Mouse (Mus musculus) CH12.LX (cell line): Measurements from ENCODE around the gene Mapk8ip3. TPM values are rescaled to one million over a fixed set of nuclear protein-coding genes. Genes with fewer than 3 reads are reported as not detected.

Experiments used
- DNase-seq: peaks from one replicate; pipeline ENCODE4 v3.0.0-alpha.2; 2013; ENCODE audit errors: extremely low read depth
- H3K27ac ChIP-seq: 2 replicates; pipeline ENCODE4 v1.5.1; 2012; ENCODE audit warnings: low read depth, mild to moderate bottlenecking, control low read depth, moderate library complexity; ENCODE audit not compliant: insufficient read depth
- H3K27me3 ChIP-seq: replicated peaks from 2 replicates; pipeline ENCODE3; 2012; ENCODE audit warnings: inconsistent platforms
- H3K36me3 ChIP-seq, 2 experiments: replicated peaks in 1 of 2; 2 replicates each; pipeline versions ENCODE3 to v1.6.1; 2012; ENCODE audit warnings: inconsistent platforms in 1 of 2, low read length in 1 of 2, mild to moderate bottlenecking in 1 of 2, mixed read lengths in 1 of 2, moderate library complexity in 1 of 2; ENCODE audit not compliant: control insufficient read depth in 1 of 2, insufficient read depth in 1 of 2
- H3K4me1 ChIP-seq, 2 experiments: 2 replicates each; pipeline ENCODE4 v1.6.1; 2012; ENCODE audit warnings: inconsistent platforms in 1 of 2, moderate library complexity in 1 of 2; ENCODE audit not compliant: insufficient read depth in 2 of 2, control insufficient read depth in 1 of 2
- H3K4me2 ChIP-seq: 2 replicates; pipeline ENCODE4 v1.6.1; 2012; ENCODE audit warnings: low read depth, mild to moderate bottlenecking, control low read depth; ENCODE audit not compliant: poor library complexity, insufficient read depth, severe bottlenecking
- H3K4me3 ChIP-seq, 3 experiments: fragments of 150-350 bp in 1 of 3; sonication (generic) in 1 of 3; replicated peaks in 1 of 3; 2 replicates each; pipeline versions ENCODE3 to v1.5.1; 2011 to 2012; ENCODE audit warnings: low read depth in 2 of 3, low read length in 2 of 3, mild to moderate bottlenecking in 2 of 3, moderate library complexity in 2 of 3, control low read depth in 1 of 3, improper control_type of control experiment in 1 of 3, inconsistent platforms in 1 of 3, mixed read lengths in 1 of 3; ENCODE audit not compliant: poor library complexity in 1 of 3
- H3K79me2 ChIP-seq: replicated peaks from 2 replicates; pipeline ENCODE4 v1.6.1; 2012; ENCODE audit warnings: mild to moderate bottlenecking, moderate library complexity; ENCODE audit not compliant: control insufficient read depth, poor library complexity, insufficient read depth, severe bottlenecking; ENCODE audit errors: extremely low read depth
- H3K9ac ChIP-seq: 2 replicates; pipeline ENCODE4 v1.6.1; 2012; ENCODE audit warnings: low read depth, mild to moderate bottlenecking, control low read depth, moderate library complexity; ENCODE audit not compliant: insufficient read depth
- H3K9me3 ChIP-seq: replicated peaks from 2 replicates; pipeline ENCODE3; 2012; ENCODE audit warnings: low read length, inconsistent platforms, mixed read lengths
- CHD2 ChIP-seq: IDR thresholded peaks from 2 replicates; pipeline ENCODE4 v1.6.1; 2011; ENCODE audit warnings: low read length, improper control_type of control experiment
- CTCF ChIP-seq, 2 experiments: IDR thresholded peaks in 1 of 2; conservative IDR thresholded peaks in 1 of 2; 2 replicates each; pipeline ENCODE4 v1.5.1; 2011 to 2012; ENCODE audit warnings: low read depth in 2 of 2, low read length in 2 of 2, improper control_type of control experiment in 1 of 2, inconsistent platforms in 1 of 2, mild to moderate bottlenecking in 1 of 2, moderate library complexity in 1 of 2
- E2F4 ChIP-seq: IDR thresholded peaks from 2 replicates; pipeline ENCODE4 v1.6.1; 2011; ENCODE audit warnings: low read depth, low read length, improper control_type of control experiment; ENCODE audit not compliant: insufficient replicate concordance
- EP300 ChIP-seq: IDR thresholded peaks from 2 replicates; pipeline ENCODE4 v1.6.1; 2011; ENCODE audit warnings: low read length, improper control_type of control experiment
- GABPA ChIP-seq: IDR thresholded peaks from 2 replicates; pipeline ENCODE4 v1.6.1; 2012; ENCODE audit warnings: low read depth, low read length, improper control_type of control experiment, inconsistent platforms; ENCODE audit not compliant: insufficient replicate concordance
- IRF4 ChIP-seq: IDR thresholded peaks from 2 replicates; pipeline ENCODE4 v1.6.1; 2014; ENCODE audit warnings: low read depth, mild to moderate bottlenecking, inconsistent platforms, low read length, improper control_type of control experiment
- JUN ChIP-seq: IDR thresholded peaks from 2 replicates; pipeline ENCODE4 v1.6.1; 2011; ENCODE audit warnings: low read depth, mild to moderate bottlenecking, low read length, improper control_type of control experiment, moderate library complexity; ENCODE audit not compliant: insufficient read depth
- MYC ChIP-seq: IDR thresholded peaks from 2 replicates; pipeline ENCODE4 v1.6.1; 2011; ENCODE audit warnings: low read depth, mild to moderate bottlenecking, improper control_type of control experiment, low read length
- NRF1 ChIP-seq: IDR thresholded peaks from 2 replicates; pipeline ENCODE4 v1.6.1; 2014; ENCODE audit warnings: low read depth, mild to moderate bottlenecking, inconsistent platforms, low read length, improper control_type of control experiment, moderate library complexity
- POLR2A ChIP-seq: IDR thresholded peaks from 2 replicates; pipeline ENCODE4 v1.6.1; 2011; ENCODE audit warnings: low read depth, mild to moderate bottlenecking, improper control_type of control experiment, low read length
- POLR2AphosphoS2 ChIP-seq: IDR thresholded peaks from 2 replicates; pipeline ENCODE4 v1.6.1; 2011; ENCODE audit warnings: low read depth, low read length, improper control_type of control experiment
- RAD21 ChIP-seq: IDR thresholded peaks from 2 replicates; pipeline ENCODE4 v1.6.1; 2011; ENCODE audit warnings: low read depth, mild to moderate bottlenecking, low read length, improper control_type of control experiment, moderate library complexity
- SIN3A ChIP-seq: IDR thresholded peaks from 2 replicates; pipeline ENCODE4 v1.6.1; 2012; ENCODE audit warnings: low read length, improper control_type of control experiment, inconsistent platforms
- SMC3 ChIP-seq: IDR thresholded peaks from 2 replicates; pipeline ENCODE4 v1.6.1; 2011; ENCODE audit warnings: low read depth, low read length, improper control_type of control experiment
- TBP ChIP-seq: conservative IDR thresholded peaks from 2 replicates; pipeline ENCODE4 v1.6.1; 2011; ENCODE audit warnings: low read depth, low read length, improper control_type of control experiment
- UBTF ChIP-seq: IDR thresholded peaks from 2 replicates; pipeline ENCODE4 v1.6.1; 2012; ENCODE audit warnings: low read depth, mild to moderate bottlenecking, inconsistent platforms, low read length, improper control_type of control experiment, moderate library complexity
- USF1 ChIP-seq: IDR thresholded peaks from 2 replicates; pipeline ENCODE4 v1.6.1; 2014; ENCODE audit warnings: low read depth, mild to moderate bottlenecking, inconsistent platforms, low read length, improper control_type of control experiment
- ZC3H11A ChIP-seq: IDR thresholded peaks from 2 replicates; pipeline ENCODE4 v1.6.1; 2012; ENCODE audit warnings: low read depth, mild to moderate bottlenecking, inconsistent platforms, low read length, improper control_type of control experiment
- ZNF384 ChIP-seq: IDR thresholded peaks from 2 replicates; pipeline ENCODE4 v1.6.1; 2012; ENCODE audit warnings: low read depth, low read length, improper control_type of control experiment, inconsistent platforms
- dilution Hi-C: fragments of 300-500 bp; cut with MboI; formaldehyde crosslinking; loops from 2 replicates; pipeline ENCODE4 v1.14.3; 2020; ENCODE audit warnings: low sequenced_read_pairs; ENCODE audit not compliant: extremely low pct_unique_long_range_greater_than_20kb, extremely low pct_ligation_motif_present
- in situ Hi-C: fragments of 300-500 bp; cut with MboI; formaldehyde crosslinking; loops from 3 replicates; pipeline ENCODE4 v1.14.3; 2019; ENCODE audit warnings: low sequenced_read_pairs, low pct_ligation_motif_present, low pct_unique_long_range_greater_than_20kb, mixed read lengths
- polyA plus RNA-seq: library from polyadenylated mRNA; unstranded; fragments of >175 nt; gene quantifications from 2 replicates; pipeline ENCODE4 v1.2.1, GENCODE M21; 2012; ENCODE audit warnings: low read depth; ENCODE audit not compliant: insufficient read length
- total RNA-seq, 2 experiments: library from RNA; depleted of rRNA; stranded (reverse); fragments of 300-350 nt in 1 of 2; fragments of >200 nt in 1 of 2; gene quantifications; 2 replicates each; pipeline ENCODE4 v1.2.3; 2012 to 2014

Mapk8ip3 gene
- total and polyA plus RNA-seq, 3 experiments = 14.5 to 44.0 (median 34.1) TPM

DNA sequence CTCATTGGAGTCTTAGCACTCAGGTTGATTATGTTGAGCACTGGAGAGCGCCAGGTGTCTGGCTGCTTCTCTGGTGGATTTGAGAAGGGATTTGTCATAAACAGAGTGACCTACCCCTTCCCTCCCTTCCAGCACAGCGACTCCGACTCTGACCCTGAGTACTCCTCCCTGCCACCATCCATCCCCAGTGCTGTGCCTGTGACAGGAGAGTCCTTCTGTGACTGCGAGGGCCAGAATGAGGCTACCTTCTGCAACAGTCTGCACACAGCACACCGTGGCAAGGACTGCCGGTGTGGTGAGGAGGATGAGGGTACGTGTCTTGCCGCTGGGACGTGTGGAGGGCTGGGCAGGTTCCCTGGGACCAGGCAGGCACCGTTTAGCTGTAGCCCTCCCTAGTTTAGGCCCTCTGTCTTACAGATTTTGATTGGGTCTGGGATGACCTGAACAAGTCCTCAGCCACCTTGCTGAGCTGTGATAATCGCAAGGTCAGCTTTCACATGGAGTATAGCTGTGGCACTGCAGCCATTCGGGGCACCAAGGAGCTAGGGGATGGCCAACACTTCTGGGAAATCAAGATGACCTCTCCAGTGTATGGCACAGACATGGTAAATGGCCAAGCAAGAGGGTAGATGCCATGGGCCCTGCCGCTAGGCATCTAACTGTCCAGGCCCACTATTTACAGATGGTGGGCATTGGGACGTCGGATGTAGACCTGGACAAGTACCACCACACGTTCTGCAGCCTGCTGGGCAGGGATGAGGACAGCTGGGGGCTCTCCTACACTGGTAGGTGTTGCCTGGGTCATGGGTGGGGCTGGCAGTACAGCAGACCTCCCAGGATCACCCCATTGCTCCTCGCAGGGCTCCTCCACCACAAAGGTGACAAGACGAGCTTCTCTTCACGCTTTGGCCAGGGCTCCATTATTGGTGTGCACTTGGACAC lies 46.4 kb downstream of the Mapk8ip3 start:
- peaks cover 22% of the 10 kb centered on the region for H3K79me2 ChIP-seq
- DNase-seq = no peak
- peaks cover 9 to 73% of the 10 kb centered on the region in 2 experiments for H3K4me1 ChIP-seq
- no peak overlapping the region for H3K4me2 ChIP-seq
- H3K27me3 ChIP-seq = no peaks in the 10 kb centered on the region
- in situ Hi-C loops = no loop called here
- 0 out of 2 replicates have a peak, but pooled peaks have one; percentile 18 for TF ChIP-seq CHD2
- no peak for TF ChIP-seq SIN3A
- no peak for TF ChIP-seq RAD21
- peak; percentile 8; the same call in 1 of the 2 replicates for TF ChIP-seq POLR2AphosphoS2
- no peak for TF ChIP-seq USF1
- H3K9me3 ChIP-seq = no peaks in the 10 kb centered on the region
- 0 out of 2 replicates have a peak overlapping the region, but pooled peaks have one; percentile 18 for H3K27ac ChIP-seq
- H3K36me3 ChIP-seq = peaks cover 41 to 57% of the 10 kb centered on the region in 2 experiments
- H3K4me3 ChIP-seq = no peak overlapping the region
- H3K9ac ChIP-seq = no peak overlapping the region
- dilution Hi-C loops = no loop called here

DNA sequence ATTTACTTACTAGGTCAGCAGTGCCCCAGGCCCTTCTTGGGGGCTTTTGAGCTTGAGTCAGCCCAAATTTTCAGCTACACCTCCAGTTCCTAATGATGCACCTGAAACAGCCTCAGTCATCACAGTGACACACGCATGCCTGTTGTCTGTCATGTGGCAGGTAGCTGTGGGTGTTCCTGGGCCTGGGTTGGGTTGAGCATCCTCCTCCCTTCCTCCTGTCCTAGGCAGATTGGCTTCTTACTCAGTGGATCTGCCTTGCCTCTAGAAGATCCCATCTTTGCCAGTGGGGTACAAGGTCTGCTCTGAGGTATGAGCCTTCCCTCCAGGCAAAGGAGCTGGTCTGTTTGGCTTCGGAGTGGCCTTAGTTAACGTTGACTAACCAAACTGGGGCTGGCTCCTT lies 47.9 kb downstream of the Mapk8ip3 start:
- H3K4me2 ChIP-seq = no peak overlapping the region
- DNase-seq = no peak
- peaks cover 18% of the 10 kb centered on the region for H3K79me2 ChIP-seq
- dilution Hi-C loops (no loop called here), in situ Hi-C loops (loop anchor here (5.0 kb wide), 2 partner anchors 37 to 147 kb away; partner anchors contain the start of gene Fahd1)
- no peak overlapping the region for H3K4me3 ChIP-seq
- H3K4me1 ChIP-seq = peaks cover 14 to 83% of the 10 kb centered on the region in 2 experiments
- H3K27ac ChIP-seq = no peak overlapping the region
- TF ChIP-seq CTCF (conservative IDR thresholded peaks at IDR 0.05 in 1 of 2, IDR thresholded peaks at IDR 0.05 in 1 of 2; ENCODE audit: low read depth in 2 of 2, low read length in 2 of 2) (no peak), POLR2AphosphoS2 (peak; percentile 20; the same call in 1 of the 2 replicates), UBTF (no peak), CHD2 (peak; percentile 26; the same call in 1 of the 2 replicates), NRF1 (no peak)
- no peak overlapping the region for H3K9ac ChIP-seq
- no peaks in the 10 kb centered on the region for H3K27me3 ChIP-seq
- peaks cover 52 to 73% of the 10 kb centered on the region in 2 experiments for H3K36me3 ChIP-seq
- no peaks in the 10 kb centered on the region for H3K9me3 ChIP-seq

- Histone ChIP-seq H3K36me3 (peaks cover 54 to 74% of the 10 kb centered on the region in 2 experiments), H3K79me2 (peaks cover 17% of the 10 kb centered on the region), H3K27ac (no peak overlapping the region), H3K4me1 (peaks cover 14 to 70% of the 10 kb centered on the region in 2 experiments), H3K27me3 (no peaks in the 10 kb centered on the region), H3K4me2 (peak overlapping the region; percentile 85), H3K9me3 (no peaks in the 10 kb centered on the region), H3K4me3 (peak overlapping the region; percentile 73 to 92 (median 82)), H3K9ac (peak overlapping the region; percentile 70)
- in situ Hi-C loops (loop anchor here (5.0 kb wide), 2 partner anchors 35 to 145 kb away; partner anchors contain the start of gene Fahd1), dilution Hi-C loops (no loop called here)
- TF ChIP-seq SMC3 (no peak), ZNF384 (no peak), EP300 (no peak), E2F4 (no peak), ZC3H11A (no peak), GABPA (no peak), NRF1 (no peak), TBP (no peak), POLR2A (no peak), JUN (no peak), RAD21 (no peak), MYC (no peak), IRF4 (no peak), USF1 (no peak)
- no peak for DNase-seq
These were observed 49.3 kb downstream of the Mapk8ip3 start for GRCm38 (mm10) chr17:24887291-24888080.
